Mouse (Mus musculus) cerebellum, postnatal 14 days (tissue): ENCODE results near the gene Fry.

Source experiments
- DNase-seq, 2 experiments: peaks; one replicate each; pipeline ENCODE4 v3.0.0; 2021; ENCODE audit warnings: mixed read lengths in 2 of 2

Gene Fry

GRCm38 (mm10) chr5:150279387-150279786 lies 160.9 kb downstream of the Fry start:
- DNase-seq, result peak; percentile 43 to 61

- no peak for DNase-seq
Observed at GRCm38 (mm10) chr5:150281084-150281483, 162.6 kb downstream of the Fry start.

GRCm38 (mm10) chr5:150282091-150282490 lies 163.6 kb downstream of the Fry start:
- peak in 1 of 2 experiments; percentile 35 for DNase-seq

- DNase-seq, result no peak
Observed at GRCm38 (mm10) chr5:150287949-150288348, 169.5 kb downstream of the Fry start.

GRCm38 (mm10) chr5:150289611-150290010 lies 171.2 kb downstream of the Fry start:
- DNase-seq, result peak; percentile 50 to 72

- DNase-seq, result peak in 1 of 2 experiments; percentile 42
Observed at GRCm38 (mm10) chr5:150290494-150291199, 172.2 kb downstream of the Fry start.

GRCm38 (mm10) chr5:150291216-150291615 lies 172.8 kb downstream of the Fry start:
- no peak for DNase-seq

GRCm38 (mm10) chr5:150292186-150292585 lies 173.7 kb downstream of the Fry start:
- no peak for DNase-seq

GRCm38 (mm10) chr5:150294306-150294705 lies 175.9 kb downstream of the Fry start:
- DNase-seq, result no peak

GRCm38 (mm10) chr5:150295096-150295495 lies 176.7 kb downstream of the Fry start:
- DNase-seq, result no peak

- no peak for DNase-seq
Observed at GRCm38 (mm10) chr5:150298969-150299368, 180.5 kb downstream of the Fry start.

GRCm38 (mm10) chr5:150302123-150302522 lies 183.7 kb downstream of the Fry start:
- DNase-seq, result peak; percentile 28 to 59

GRCm38 (mm10) chr5:150302996-150303395 lies 184.6 kb downstream of the Fry start:
- DNase-seq, result no peak

- DNase-seq, result no peak
Observed at GRCm38 (mm10) chr5:150306497-150306896, 188.1 kb downstream of the Fry start.

GRCm38 (mm10) chr5:150313229-150313628 lies 194.8 kb downstream of the Fry start:
- no peak for DNase-seq

GRCm38 (mm10) chr5:150314582-150314981 lies 196.1 kb downstream of the Fry start:
- DNase-seq, result no peak

- DNase-seq, result no peak
Observed at GRCm38 (mm10) chr5:150325411-150325810, 207.0 kb downstream of the Fry start.

- DNase-seq, result no peak
Observed at GRCm38 (mm10) chr5:150328686-150329085, 210.2 kb downstream of the Fry start.

- DNase-seq, result peak; percentile 76 to 81
Observed at GRCm38 (mm10) chr5:150331821-150332220, 213.4 kb downstream of the Fry start.

GRCm38 (mm10) chr5:150332810-150333209 lies 214.4 kb downstream of the Fry start:
- DNase-seq, result no peak

- DNase-seq, result no peak
Observed at GRCm38 (mm10) chr5:150333328-150333731, 214.9 kb downstream of the Fry start.

- no peak for DNase-seq
Observed at GRCm38 (mm10) chr5:150336451-150336850, 218.0 kb downstream of the Fry start.

GRCm38 (mm10) chr5:150337696-150338095 lies 219.3 kb downstream of the Fry start:
- DNase-seq, result no peak

GRCm38 (mm10) chr5:150340944-150341343 lies 222.5 kb downstream of the Fry start:
- no peak for DNase-seq

GRCm38 (mm10) chr5:150342139-150342538 lies 223.7 kb downstream of the Fry start:
- no peak for DNase-seq
